Mouse (Mus musculus) natural killer cell, adult 2 months (primary cell): ENCODE results near the gene A430089I19Rik.
"Not testable (repeated sequence)": the region's sequence is repeated elsewhere in the genome, so short reads cannot be mapped to it uniquely, and the experiment has no call there.

Source experiments
- DNase-seq, 2 experiments: peaks; one replicate each; pipeline ENCODE4 v3.0.0; 2022; ENCODE audit warnings: low spot score in 2 of 2

The A430089I19Rik gene

DNA sequence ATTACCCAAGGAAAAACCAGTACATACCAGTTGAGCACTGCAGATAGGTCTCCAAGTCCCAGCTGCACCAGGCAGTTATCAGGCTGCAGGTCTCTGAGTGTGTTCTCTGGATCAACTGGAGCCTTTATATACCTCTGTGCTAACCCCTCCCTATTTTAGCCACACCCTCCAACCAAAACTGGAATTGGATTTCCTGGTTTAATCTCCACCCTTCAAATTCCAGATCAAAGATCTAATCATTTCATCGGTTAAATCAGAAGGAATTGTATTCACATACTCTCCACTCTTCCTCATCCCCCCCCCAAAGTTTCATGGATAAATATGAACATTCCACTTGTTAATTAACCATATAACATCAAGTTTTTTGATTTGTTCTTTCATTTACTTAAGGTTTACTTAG is at the start of gene A430089I19Rik:
A430089I19Rik (minus strand) TSS at position 101 of the 400 bp plus-strand sequence.
- DNase-seq, result not testable (repeated sequence)

DNA sequence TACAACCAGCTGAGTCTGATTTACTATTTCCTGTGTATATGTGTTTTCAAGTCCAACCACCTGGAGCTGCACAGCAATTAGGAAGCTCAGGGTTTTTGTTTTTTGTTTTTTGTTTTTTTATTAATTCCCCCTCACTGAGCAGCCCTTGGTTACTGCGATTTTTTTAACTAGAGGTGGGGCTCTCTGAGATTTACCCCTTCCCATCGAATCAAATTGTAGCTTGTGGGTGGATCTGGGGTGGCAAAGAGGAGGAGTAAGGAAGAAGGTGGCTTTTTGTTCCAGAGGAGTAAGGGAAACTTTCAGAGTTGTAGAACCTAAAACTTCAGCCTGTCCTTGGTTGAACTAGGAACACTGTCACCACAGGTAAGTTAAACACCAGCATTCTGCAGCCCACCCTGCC is 32.9 kb upstream of the A430089I19Rik start, which contains the start of gene AA792892:
AA792892 (plus strand) TSS at position 301 of the 400 bp plus-strand sequence.
- not testable (repeated sequence) for DNase-seq

DNA sequence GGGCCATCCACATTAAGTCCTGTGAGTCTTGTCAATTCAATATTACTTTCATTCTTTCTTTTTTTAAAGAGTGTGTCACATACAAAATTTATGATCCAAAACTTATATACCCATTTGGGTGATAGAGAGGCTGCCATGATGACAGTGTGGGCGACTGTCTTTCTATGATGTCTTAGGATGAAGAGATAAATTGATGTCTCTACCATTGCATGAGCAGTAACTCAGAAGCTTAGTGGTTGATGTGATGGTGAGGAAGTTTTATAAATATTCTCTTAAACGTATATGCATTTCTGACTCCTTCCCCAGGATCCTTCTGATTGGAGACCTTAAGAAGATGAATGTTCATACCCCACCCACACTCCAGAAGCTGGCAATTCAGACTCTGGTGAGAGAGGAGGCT is 7.5 kb upstream of the A430089I19Rik start, which contains the start of gene Gm6502:
Gm6502 (plus strand) TSS at position 301 of the 400 bp plus-strand sequence.
- not testable (repeated sequence) for DNase-seq
